ENCODE assay signal across 8 mouse cellular contexts in the genomic region with DNA sequence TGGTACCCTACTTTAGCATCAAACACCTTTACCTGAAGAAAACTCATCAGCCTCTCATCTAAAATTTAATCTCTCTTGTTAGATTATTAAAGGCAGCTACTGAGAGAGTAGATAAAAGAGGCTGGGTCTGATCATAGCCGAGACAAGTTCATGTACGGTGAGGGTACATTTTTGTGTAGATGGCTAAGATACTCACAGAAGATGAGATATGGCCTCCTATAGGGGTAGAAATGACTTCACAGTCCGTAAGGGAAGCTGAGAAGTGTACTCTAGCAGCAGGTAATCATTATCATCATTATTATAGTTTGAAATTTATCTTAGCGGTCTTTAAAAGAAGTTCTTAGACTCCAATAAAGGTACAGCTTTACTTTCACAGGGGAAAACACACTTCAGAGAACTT. TPM values are rescaled to one million over a fixed set of nuclear protein-coding genes. Genes with fewer than 3 reads are reported as not detected.
DNase-seq lines count a peak whose midpoint lies in the region; ATAC-seq lines count a peak whose summit lies in the region.

No protein-coding gene starts in this region.

- peak; percentile 51; the same call in 1 of the 2 replicates for ATAC-seq in kidney, embryonic 14.5 days (ENCODE audit: low FRiP score, low TSS enrichment)
- 0 out of 2 replicates have a peak, but pooled peaks have one; percentile 6 for ATAC-seq in embryonic facial prominence, embryonic 14.5 days (ENCODE audit: low read depth)
- peak; percentile 22 for ATAC-seq in hindbrain, embryonic 16.5 days
- ATAC-seq in midbrain, embryonic 14.5 days (ENCODE audit: low FRiP score, low TSS enrichment): no peak; the same call in 1 of the 2 replicates

- no peaks in the 10 kb centered on the region for H3K9me3 ChIP-seq in kidney, embryonic 14.5 days (ENCODE audit: control insufficient read depth, low read length)
- H3K9me3 ChIP-seq in embryonic facial prominence, embryonic 14.5 days (ENCODE audit: control insufficient read depth, low read length): no peaks in the 10 kb centered on the region
- H3K9me3 ChIP-seq in hindbrain, embryonic 16.5 days (ENCODE audit: control insufficient read depth, low read length): no peaks in the 10 kb centered on the region
- H3K9me3 ChIP-seq in midbrain, embryonic 14.5 days (ENCODE audit: control insufficient read depth, low read length): no peaks in the 10 kb centered on the region

- H3K4me2 ChIP-seq in kidney, embryonic 14.5 days (replicated peaks; ENCODE audit: low read depth, low read length): peak overlapping the region; percentile 5
- H3K4me2 ChIP-seq in embryonic facial prominence, embryonic 14.5 days (ENCODE audit: low read depth, low read length): peak overlapping the region; percentile 78
- peak overlapping the region; percentile 86 for H3K4me2 ChIP-seq in hindbrain, embryonic 16.5 days (ENCODE audit: low read length)
- H3K4me2 ChIP-seq in midbrain, embryonic 14.5 days (ENCODE audit: low read length): peak overlapping the region; percentile 62

- WGBS in kidney, embryonic 14.5 days: 72% methylated on average over 4 of the region's 4 CpGs
- WGBS in embryonic facial prominence, embryonic 14.5 days: 66% methylated on average over 4 of the region's 4 CpGs
- 72% methylated on average over 4 of the region's 4 CpGs for WGBS in hindbrain, embryonic 16.5 days
- 78% methylated on average over 4 of the region's 4 CpGs for WGBS in midbrain, embryonic 14.5 days

- no peaks in the 10 kb centered on the region for H3K4me1 ChIP-seq in kidney, embryonic 14.5 days (ENCODE audit: control insufficient read depth, insufficient read depth, low read length)
- peaks cover 6% of the 10 kb centered on the region for H3K4me1 ChIP-seq in embryonic facial prominence, embryonic 14.5 days (ENCODE audit: control insufficient read depth, insufficient read depth, low read length)
- peaks cover 13% of the 10 kb centered on the region for H3K4me1 ChIP-seq in hindbrain, embryonic 16.5 days (ENCODE audit: control insufficient read depth, insufficient read depth, low read depth, low read length)
- peaks cover 4% of the 10 kb centered on the region; the same call in 1 of the 2 replicates for H3K4me1 ChIP-seq in midbrain, embryonic 14.5 days (ENCODE audit: control insufficient read depth, insufficient read depth, low read length)

- no peak for DNase-seq in kidney, adult 11 months
- no peak for DNase-seq in embryonic facial prominence, embryonic 14.5 days (ENCODE audit: low spot score)
- no peak for DNase-seq in midbrain, embryonic 14.5 days
- no peak for DNase-seq in urinary bladder, postnatal 10 days (ENCODE audit: low spot score)
- DNase-seq in embryo, embryonic 10 days (ENCODE audit: low spot score): no peak
- no peak for DNase-seq in left cerebral cortex, adult 9 months (ENCODE audit: low spot score in 2 of 2)

- peak overlapping the region; percentile 79 for H3K4me3 ChIP-seq in kidney, embryonic 14.5 days (ENCODE audit: low read length)
- peak overlapping the region; percentile 86 for H3K4me3 ChIP-seq in embryonic facial prominence, embryonic 14.5 days (ENCODE audit: low read depth, low read length)
- peak overlapping the region; percentile 77 for H3K4me3 ChIP-seq in hindbrain, embryonic 16.5 days (ENCODE audit: low read length)
- peak overlapping the region; percentile 83 for H3K4me3 ChIP-seq in midbrain, embryonic 14.5 days (replicated peaks; ENCODE audit: low read depth, low read length)

- no peak overlapping the region for H3K9ac ChIP-seq in kidney, embryonic 14.5 days (ENCODE audit: low read depth, low read length)
- H3K9ac ChIP-seq in embryonic facial prominence, embryonic 14.5 days (ENCODE audit: low read depth, low read length): no peak overlapping the region; the same call in 1 of the 2 replicates
- H3K9ac ChIP-seq in hindbrain, embryonic 16.5 days (ENCODE audit: low read depth, low read length): no peak overlapping the region
- no peak overlapping the region for H3K9ac ChIP-seq in midbrain, embryonic 14.5 days (replicated peaks; ENCODE audit: low read length)

- 0 out of 2 replicates have a peak, but pooled peaks cover 3% of the 10 kb centered on the region for H3K36me3 ChIP-seq in kidney, embryonic 14.5 days (ENCODE audit: control insufficient read depth, insufficient read depth, low read length)
- no peaks in the 10 kb centered on the region for H3K36me3 ChIP-seq in embryonic facial prominence, embryonic 14.5 days (ENCODE audit: control insufficient read depth, insufficient read depth, low read length)
- no peaks in the 10 kb centered on the region for H3K36me3 ChIP-seq in hindbrain, embryonic 16.5 days (ENCODE audit: control insufficient read depth, insufficient read depth, low read length)
- H3K36me3 ChIP-seq in midbrain, embryonic 14.5 days (ENCODE audit: control insufficient read depth, insufficient read depth, low read length): 0 out of 2 replicates have a peak, but pooled peaks cover 9% of the 10 kb centered on the region

- H3K27me3 ChIP-seq in kidney, embryonic 14.5 days (ENCODE audit: control insufficient read depth, insufficient read depth, low read length): no peaks in the 10 kb centered on the region
- H3K27me3 ChIP-seq in embryonic facial prominence, embryonic 14.5 days (replicated peaks; ENCODE audit: control insufficient read depth, insufficient read depth, low read length): no peaks in the 10 kb centered on the region
- no peaks in the 10 kb centered on the region for H3K27me3 ChIP-seq in hindbrain, embryonic 16.5 days (replicated peaks; ENCODE audit: control insufficient read depth, insufficient read depth, low read length)
- no peaks in the 10 kb centered on the region for H3K27me3 ChIP-seq in midbrain, embryonic 14.5 days (ENCODE audit: control insufficient read depth, insufficient read depth, low read length)

- no peak overlapping the region; the same call in 1 of the 2 replicates for H3K27ac ChIP-seq in kidney, embryonic 14.5 days (ENCODE audit: low read depth, low read length)
- no peak overlapping the region for H3K27ac ChIP-seq in embryonic facial prominence, embryonic 14.5 days (replicated peaks; ENCODE audit: low read depth, low read length)
- no peak overlapping the region for H3K27ac ChIP-seq in hindbrain, embryonic 16.5 days (ENCODE audit: low read depth, low read length)
- H3K27ac ChIP-seq in midbrain, embryonic 14.5 days (replicated peaks; ENCODE audit: low read depth, low read length): no peak overlapping the region

RNA-seq across cellular contexts. Expression of gene Alg1, which starts 0.4 kb away (rescaled TPM):
- polyA plus RNA-seq in kidney, embryonic 14.5 days (2014; fragmentation: Nextera tagmentation; extraction: Ambion mirVana): 27.7 and 28.0 TPM in 2 replicates
- polyA plus RNA-seq in embryonic facial prominence, embryonic 14.5 days (2014; fragmentation: Nextera tagmentation; extraction: Ambion mirVana): 36.8 and 38.2 TPM in 2 replicates
- 42.9 and 45.9 TPM in 2 replicates for polyA plus RNA-seq in hindbrain, embryonic 16.5 days (2015; fragmentation: Nextera tagmentation; extraction: Ambion mirVana)
- polyA plus RNA-seq in midbrain, embryonic 14.5 days (2014; fragmentation: Nextera tagmentation; extraction: Ambion mirVana): 38.8 and 40.4 TPM in 2 replicates

RNA-seq across cellular contexts. Expression of gene AU021092, which starts 10.9 kb away (rescaled TPM):
- polyA plus RNA-seq in kidney, embryonic 14.5 days (2014; fragmentation: Nextera tagmentation; extraction: Ambion mirVana): 3.5 and 4.2 TPM in 2 replicates
- 4.8 and 7.6 TPM in 2 replicates for polyA plus RNA-seq in embryonic facial prominence, embryonic 14.5 days (2014; fragmentation: Nextera tagmentation; extraction: Ambion mirVana)
- polyA plus RNA-seq in hindbrain, embryonic 16.5 days (2015; fragmentation: Nextera tagmentation; extraction: Ambion mirVana): 15.7 and 16.6 TPM in 2 replicates
- polyA plus RNA-seq in midbrain, embryonic 14.5 days (2014; fragmentation: Nextera tagmentation; extraction: Ambion mirVana): 15.0 and 15.6 TPM in 2 replicates

RNA-seq across cellular contexts. Expression of gene Eef2kmt, which starts 22.8 kb away (rescaled TPM):
- 31.9 and 35.7 TPM in 2 replicates for polyA plus RNA-seq in kidney, embryonic 14.5 days (2014; fragmentation: Nextera tagmentation; extraction: Ambion mirVana)
- 25.5 and 32.2 TPM in 2 replicates for polyA plus RNA-seq in embryonic facial prominence, embryonic 14.5 days (2014; fragmentation: Nextera tagmentation; extraction: Ambion mirVana)
- polyA plus RNA-seq in hindbrain, embryonic 16.5 days (2015; fragmentation: Nextera tagmentation; extraction: Ambion mirVana): 9.4 and 9.5 TPM in 2 replicates
- 3.9 and 8.3 TPM in 2 replicates for polyA plus RNA-seq in midbrain, embryonic 14.5 days (2014; fragmentation: Nextera tagmentation; extraction: Ambion mirVana)

RNA-seq across cellular contexts. Expression of gene Nagpa, which starts 29.2 kb away (rescaled TPM):
- 12.4 and 17.0 TPM in 2 replicates for polyA plus RNA-seq in kidney, embryonic 14.5 days (2014; fragmentation: Nextera tagmentation; extraction: Ambion mirVana)
- 14.5 and 18.3 TPM in 2 replicates for polyA plus RNA-seq in embryonic facial prominence, embryonic 14.5 days (2014; fragmentation: Nextera tagmentation; extraction: Ambion mirVana)
- 11.9 and 14.9 TPM in 2 replicates for polyA plus RNA-seq in hindbrain, embryonic 16.5 days (2015; fragmentation: Nextera tagmentation; extraction: Ambion mirVana)
- polyA plus RNA-seq in midbrain, embryonic 14.5 days (2014; fragmentation: Nextera tagmentation; extraction: Ambion mirVana): 8.7 and 9.3 TPM in 2 replicates

Comparison
In these comparisons a context has a peak if more than half of its experiments do, and no peak if none do; other contexts are left out.
1. H3K4me2 ChIP-seq: peak in every context shown above with its lines; median percentile 86 in hindbrain, embryonic 16.5 days; 78 in embryonic facial prominence, embryonic 14.5 days; 62 in midbrain, embryonic 14.5 days; 5 in kidney, embryonic 14.5 days.